Mouse (Mus musculus) forebrain, embryonic 13.5 days (tissue): ENCODE results near the gene Cxcl12. TPM values are rescaled to one million over a fixed set of nuclear protein-coding genes. Genes with fewer than 3 reads are reported as not detected.

ENCODE experiments used
- ATAC-seq: fragments of 200-750 bp; cut with Nextera tagmentation; 2 replicates; pipeline ENCODE4 v1.8.0; 2017
- H3K27ac ChIP-seq: fragments of 300-500 bp; sonication (generic); 2 replicates; pipeline ENCODE4 v1.5.1; 2015; ENCODE audit warnings: inconsistent platforms, mild to moderate bottlenecking, moderate library complexity
- H3K27me3 ChIP-seq: fragments of 300-500 bp; sonication (generic); 2 replicates; pipeline ENCODE4 v1.6.1; 2015; ENCODE audit warnings: mild to moderate bottlenecking, inconsistent platforms
- H3K36me3 ChIP-seq: fragments of 300-500 bp; sonication (generic); 2 replicates; pipeline ENCODE4 v1.6.1; 2015; ENCODE audit warnings: mild to moderate bottlenecking, inconsistent platforms; ENCODE audit not compliant: poor library complexity, severe bottlenecking
- H3K4me1 ChIP-seq: fragments of 300-500 bp; sonication (generic); 2 replicates; pipeline ENCODE4 v1.6.1; 2015; ENCODE audit warnings: inconsistent platforms
- H3K4me2 ChIP-seq: fragments of 300-500 bp; sonication (generic); 2 replicates; pipeline ENCODE4 v1.6.1; 2015; ENCODE audit warnings: inconsistent platforms, mild to moderate bottlenecking, moderate library complexity
- H3K4me3 ChIP-seq: fragments of 300-500 bp; sonication (generic); 2 replicates; pipeline ENCODE4 v1.5.1; 2015; ENCODE audit warnings: mild to moderate bottlenecking, inconsistent platforms
- H3K9ac ChIP-seq: fragments of 300-500 bp; sonication (generic); 2 replicates; pipeline ENCODE4 v1.6.1; 2015; ENCODE audit warnings: mild to moderate bottlenecking, inconsistent platforms
- H3K9me3 ChIP-seq: fragments of 300-500 bp; sonication (generic); replicated peaks from 2 replicates; pipeline ENCODE4 v1.6.1; 2016; ENCODE audit warnings: inconsistent platforms
- WGBS: fragments of 180-500 bp; shearing (Covaris S2); methylation state at CpG from one replicate; pipeline ENCODE4 v1.1.7; 2015; 5-methylcytosine and 5-hydroxymethylcytosine counted together
- polyA plus RNA-seq: library from polyadenylated mRNA; unstranded; fragments of >200 nt; fragmentation: Nextera tagmentation; extraction: Ambion mirVana; gene quantifications from 2 replicates; pipeline ENCODE4 v1.2.1, GENCODE M21; 2015

The Cxcl12 gene
- polyA plus RNA-seq, 1 experiment from 2014 or later, result 59.0 TPM

DNA sequence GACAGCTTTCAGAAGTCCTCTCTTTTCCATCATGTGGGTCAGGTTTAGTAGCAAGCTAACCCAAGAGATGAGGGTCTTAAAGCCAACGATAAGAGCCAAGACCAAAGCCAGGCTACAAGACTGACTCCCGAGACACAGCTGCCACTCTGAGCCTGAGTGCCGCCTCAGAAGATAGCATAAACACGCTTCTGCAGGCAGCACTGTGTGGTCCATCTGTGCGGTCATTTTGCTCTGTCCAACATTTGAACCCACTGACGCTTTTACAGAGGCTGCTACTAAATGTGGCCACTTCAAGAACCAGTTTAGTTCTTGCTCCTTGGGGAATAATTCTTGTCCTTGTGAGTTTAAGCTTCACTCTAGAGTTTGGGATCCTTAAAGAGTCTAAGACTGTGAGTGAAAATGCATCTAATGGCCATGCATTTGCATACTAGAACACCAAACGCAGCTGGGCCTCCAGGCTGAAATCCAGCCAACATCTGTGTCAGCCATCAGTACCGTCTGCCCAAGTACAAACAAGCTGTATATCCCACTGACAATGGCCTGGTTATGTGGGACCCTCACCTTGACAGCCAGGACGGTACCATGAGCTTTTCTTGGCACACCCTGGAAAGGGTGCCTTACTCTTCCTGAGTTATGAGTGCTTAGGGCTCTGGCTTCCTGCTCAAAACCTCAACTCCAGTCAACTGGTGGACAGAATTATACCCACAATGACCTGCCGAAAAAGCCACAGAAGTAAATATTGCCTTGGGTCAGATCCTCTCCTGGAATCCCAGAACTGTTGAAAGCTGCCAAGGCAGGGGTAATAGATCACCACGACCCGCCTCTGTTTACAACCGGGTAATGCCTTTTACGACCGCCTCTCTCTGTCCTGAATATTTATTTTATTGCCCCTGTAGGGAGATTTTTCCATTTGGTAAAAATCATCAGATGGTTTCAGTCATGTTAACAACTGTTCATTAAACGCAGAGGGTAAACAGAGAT is 8.3 kb upstream of the Cxcl12 start:
- H3K9me3 ChIP-seq, result no peaks in the 10 kb centered on the region
- WGBS, result 91% methylated on average over 16 of the region's 16 CpGs

DNA sequence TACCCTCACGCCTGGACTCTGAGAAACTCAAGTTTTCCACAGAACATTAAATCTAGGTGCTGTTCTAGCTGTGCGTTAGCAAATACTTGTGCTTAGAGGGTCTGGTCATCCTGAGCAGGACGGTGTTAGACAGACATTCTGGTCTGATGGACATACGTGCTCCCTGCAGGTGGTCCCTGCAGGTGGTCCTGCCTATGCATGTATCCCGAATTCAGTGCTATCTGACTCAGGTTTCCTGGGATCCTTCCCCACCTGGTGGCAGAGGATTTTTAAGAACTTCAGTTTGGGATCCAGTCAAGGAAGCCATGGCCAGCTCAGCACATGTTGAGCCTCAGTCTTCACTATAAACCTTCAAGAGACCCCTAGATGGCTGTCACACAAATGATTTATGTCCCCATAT is 4.8 kb upstream of the Cxcl12 start:
- no peak overlapping the region for H3K27ac ChIP-seq

More for the DNA sequence above, 8.3 kb upstream of the Cxcl12 start:
- H3K9ac ChIP-seq, result no peak overlapping the region
- no peak overlapping the region for H3K27ac ChIP-seq
- H3K36me3 ChIP-seq, result no peaks in the 10 kb centered on the region
- ATAC-seq, result no peak
- no peaks in the 10 kb centered on the region for H3K4me1 ChIP-seq
- H3K4me3 ChIP-seq, result no peak overlapping the region
- no peak overlapping the region for H3K4me2 ChIP-seq
- H3K27me3 ChIP-seq, result no peaks in the 10 kb centered on the region

DNA sequence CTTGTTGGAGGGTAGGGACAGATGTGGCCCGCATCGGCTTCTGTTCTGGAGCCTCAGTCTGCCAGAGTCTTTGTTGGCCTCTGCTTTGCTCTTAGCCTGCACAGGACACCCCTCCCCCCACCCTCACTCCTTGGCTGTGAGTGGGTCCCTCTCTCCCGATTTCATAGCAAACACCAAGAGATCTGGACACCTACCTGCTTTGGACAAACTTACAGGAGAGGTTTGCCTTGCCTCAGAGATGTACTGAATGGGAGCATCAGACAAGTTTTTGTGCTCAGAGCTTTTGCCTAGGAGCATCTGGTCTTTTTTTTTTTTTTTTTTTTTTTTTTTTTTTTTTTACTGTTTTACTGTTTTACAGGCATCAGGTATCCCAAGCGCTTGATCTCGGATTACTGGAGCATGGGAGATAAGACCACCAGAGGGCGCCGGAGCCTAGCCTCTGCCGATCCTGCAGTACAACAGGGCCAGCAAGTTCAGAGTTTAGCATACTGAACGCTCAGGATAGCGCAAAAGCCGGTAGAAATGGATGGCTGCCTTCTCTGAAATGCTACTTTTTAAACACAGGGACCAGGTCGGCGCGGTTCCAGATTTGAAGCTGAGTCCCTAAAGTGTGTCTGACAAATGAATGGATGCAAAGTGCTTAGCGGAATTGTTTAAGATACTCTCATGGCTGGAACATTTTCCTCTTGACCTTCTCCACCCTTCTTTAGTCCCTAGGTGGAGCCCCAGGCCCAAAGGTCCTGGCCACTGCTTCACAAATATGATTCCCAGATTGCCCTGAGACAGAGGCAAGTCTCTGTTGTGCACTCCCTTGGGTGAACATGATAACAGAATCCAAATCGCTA is 1.5 kb upstream of the Cxcl12 start:
- Histone ChIP-seq H3K9me3 (no peaks in the 10 kb centered on the region), H3K4me1 (peaks cover 28% of the 10 kb centered on the region), H3K9ac (no peak overlapping the region), H3K4me3 (0 out of 2 replicates have a peak overlapping the region, but pooled peaks have one; percentile 0), H3K4me2 (peak overlapping the region; percentile 38), H3K36me3 (no peaks in the 10 kb centered on the region), H3K27ac (no peak overlapping the region), H3K27me3 (peaks cover 54% of the 10 kb centered on the region)
- WGBS, result 2% methylated on average over 16 of the region's 16 CpGs
- peak; percentile 82 for ATAC-seq

More for the DNA sequence above, 4.8 kb upstream of the Cxcl12 start:
- Histone ChIP-seq H3K9ac (no peak overlapping the region), H3K27me3 (peaks cover 23% of the 10 kb centered on the region), H3K4me2 (no peak overlapping the region), H3K4me3 (no peak overlapping the region), H3K4me1 (peaks cover 18% of the 10 kb centered on the region), H3K36me3 (no peaks in the 10 kb centered on the region), H3K9me3 (no peaks in the 10 kb centered on the region)
- no peak for ATAC-seq
- 70% methylated on average over 5 of the region's 5 CpGs for WGBS

DNA sequence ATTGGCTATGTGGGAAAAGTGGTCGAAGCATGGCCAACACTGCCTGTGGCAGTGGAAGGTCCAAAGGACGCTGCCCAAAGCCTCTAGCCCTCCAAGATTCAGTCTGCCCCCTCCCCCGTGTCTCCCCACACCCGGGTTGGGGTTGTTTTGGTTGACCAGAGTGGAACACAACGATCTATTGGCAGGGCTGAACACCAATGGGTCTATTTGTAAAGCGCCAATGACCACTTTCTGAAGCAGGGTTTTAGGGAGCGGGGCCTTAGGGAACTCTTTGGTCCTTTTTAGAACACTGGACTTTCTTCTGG is 957 bp upstream of the Cxcl12 start:
- no peak overlapping the region for H3K27ac ChIP-seq
- H3K4me1 ChIP-seq, result peaks cover 28% of the 10 kb centered on the region
- WGBS, result 8% methylated on average over 7 of the region's 7 CpGs
- H3K27me3 ChIP-seq, result peaks cover 60% of the 10 kb centered on the region
- H3K36me3 ChIP-seq, result no peaks in the 10 kb centered on the region
- H3K9ac ChIP-seq, result no peak overlapping the region
- ATAC-seq, result no peak
- H3K4me3 ChIP-seq, result no peak overlapping the region
- H3K9me3 ChIP-seq, result no peaks in the 10 kb centered on the region
- peak overlapping the region; percentile 92 for H3K4me2 ChIP-seq

DNA sequence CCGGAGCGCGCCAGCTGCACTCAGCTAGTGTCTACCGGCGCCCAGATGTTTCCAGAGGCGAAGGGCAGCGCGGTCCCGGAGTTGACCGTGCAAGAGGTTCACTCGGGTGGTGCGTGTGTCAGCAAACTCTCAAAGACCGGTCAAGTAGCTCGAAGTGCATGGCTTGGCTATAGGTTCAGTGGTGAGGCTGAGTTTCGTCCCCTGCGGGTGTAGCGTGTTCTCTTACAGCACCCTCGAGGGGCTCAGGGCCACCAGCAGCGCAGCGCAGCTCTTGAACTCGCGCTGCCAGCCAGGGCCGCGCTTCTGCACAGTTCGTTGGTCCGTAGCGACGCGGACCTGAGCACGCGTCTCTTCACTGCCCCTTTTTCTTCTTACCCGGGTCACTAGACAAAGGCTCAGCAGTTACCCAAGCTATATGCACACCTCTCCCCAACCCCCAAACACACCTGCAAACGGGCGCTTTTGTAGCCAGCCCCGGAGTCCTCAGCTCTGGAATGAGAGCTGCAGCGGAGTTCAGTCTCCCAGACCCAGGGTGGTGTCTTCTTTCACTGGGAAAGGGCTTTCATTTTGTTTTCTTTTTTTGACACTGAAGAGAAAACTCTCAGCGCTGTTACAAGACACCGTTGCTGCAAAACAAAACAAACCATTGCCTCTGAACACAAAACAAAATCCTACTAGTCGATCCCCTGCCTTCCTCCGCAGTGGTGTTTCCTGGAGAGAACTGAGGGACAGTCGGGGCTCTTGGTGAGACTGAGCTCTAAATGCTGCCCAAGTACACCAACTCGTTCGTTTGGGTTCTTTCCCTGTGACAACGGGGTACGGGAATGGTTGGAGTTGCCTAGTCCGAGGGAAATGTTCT is 945 bp downstream of the Cxcl12 start:
- WGBS, result under 1% methylated on average over 46 of the region's 46 CpGs
- peaks cover 32% of the 10 kb centered on the region for H3K4me1 ChIP-seq
- peaks cover 69% of the 10 kb centered on the region for H3K27me3 ChIP-seq
- no peak for ATAC-seq
- H3K4me2 ChIP-seq, result peak overlapping the region; percentile 92
- H3K36me3 ChIP-seq, result no peaks in the 10 kb centered on the region
- no peak overlapping the region for H3K27ac ChIP-seq
- H3K9ac ChIP-seq, result peak overlapping the region; percentile 62
- no peaks in the 10 kb centered on the region for H3K9me3 ChIP-seq
- peak overlapping the region; percentile 62 for H3K4me3 ChIP-seq

DNA sequence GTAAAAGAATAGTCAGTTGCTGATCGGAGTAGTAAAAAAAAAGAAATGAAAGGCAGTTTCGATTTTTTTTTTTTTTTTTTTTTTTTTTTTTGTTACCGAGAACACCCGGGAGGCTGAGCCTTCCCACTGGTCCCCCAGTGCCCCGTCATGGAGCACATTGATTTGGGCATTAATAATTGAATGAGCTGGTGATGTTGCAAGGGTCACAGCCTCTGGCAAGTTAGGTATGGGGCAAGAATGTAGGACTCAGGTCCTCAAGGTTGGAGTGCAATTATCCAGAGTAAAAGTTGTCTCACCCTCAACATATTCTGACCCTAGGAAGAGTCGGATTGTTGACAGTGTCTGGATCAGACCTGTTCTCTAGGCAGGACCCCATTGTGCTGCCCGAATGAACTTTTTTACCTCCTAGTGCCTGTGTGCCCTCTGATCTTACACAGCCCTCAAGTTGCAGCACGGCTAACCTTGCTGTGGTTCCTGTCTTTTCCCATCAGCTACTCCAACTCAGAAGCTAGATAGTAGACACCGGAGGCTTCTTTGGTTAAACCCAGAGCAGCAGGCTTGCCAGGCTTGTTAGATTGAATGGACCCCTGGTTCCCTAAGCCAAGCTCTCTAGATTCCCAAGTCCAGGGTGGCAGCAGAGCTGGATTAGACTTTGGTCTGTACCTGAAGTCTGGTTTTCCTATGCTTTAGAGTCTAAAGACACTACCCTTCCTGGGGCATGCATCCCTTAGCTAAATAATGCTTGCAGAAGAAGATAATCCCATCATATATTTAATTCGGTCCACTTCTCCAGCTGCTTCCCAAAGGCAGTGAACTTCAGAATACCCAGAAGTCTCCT is 1.8 kb downstream of the Cxcl12 start:
- no peaks in the 10 kb centered on the region for H3K9me3 ChIP-seq
- 22% methylated on average over 10 of the region's 10 CpGs for WGBS
- H3K4me1 ChIP-seq, result peaks cover 32% of the 10 kb centered on the region
- H3K36me3 ChIP-seq, result no peaks in the 10 kb centered on the region
- H3K27me3 ChIP-seq, result peaks cover 69% of the 10 kb centered on the region
- peak overlapping the region; percentile 62 for H3K4me3 ChIP-seq
- peak overlapping the region; percentile 17; the same call in 1 of the 2 replicates for H3K9ac ChIP-seq
- H3K27ac ChIP-seq, result no peak overlapping the region
- ATAC-seq, result no peak
- H3K4me2 ChIP-seq, result peak overlapping the region; percentile 92

DNA sequence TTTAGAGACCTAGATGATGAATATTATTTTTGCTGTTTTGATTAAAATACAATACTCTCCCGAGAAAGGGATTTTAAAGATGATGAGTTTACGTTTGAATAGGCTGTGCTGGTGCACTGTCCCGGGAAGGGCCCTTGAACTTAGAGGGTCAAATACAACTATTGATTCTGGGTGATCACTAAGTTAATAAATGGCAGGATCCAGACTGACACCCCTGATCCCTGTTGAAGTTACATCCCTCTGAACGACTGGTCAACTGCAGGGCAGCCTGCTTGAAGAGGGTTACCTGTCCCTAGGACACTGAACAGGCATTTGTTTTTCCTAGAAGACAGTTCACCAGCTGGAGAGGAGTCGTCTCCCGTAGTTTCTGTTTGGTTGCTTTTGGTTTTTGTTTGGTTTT is 4.0 kb downstream of the Cxcl12 start:
- no peak overlapping the region for H3K4me3 ChIP-seq
- no peak overlapping the region for H3K9ac ChIP-seq
- peaks cover 57% of the 10 kb centered on the region for H3K27me3 ChIP-seq
- H3K36me3 ChIP-seq, result no peaks in the 10 kb centered on the region
- H3K4me1 ChIP-seq, result peaks cover 25% of the 10 kb centered on the region
- H3K4me2 ChIP-seq, result no peak overlapping the region
- no peak overlapping the region for H3K27ac ChIP-seq
- no peaks in the 10 kb centered on the region for H3K9me3 ChIP-seq
- ATAC-seq, result no peak
- 86% methylated on average over 6 of the region's 6 CpGs for WGBS

DNA sequence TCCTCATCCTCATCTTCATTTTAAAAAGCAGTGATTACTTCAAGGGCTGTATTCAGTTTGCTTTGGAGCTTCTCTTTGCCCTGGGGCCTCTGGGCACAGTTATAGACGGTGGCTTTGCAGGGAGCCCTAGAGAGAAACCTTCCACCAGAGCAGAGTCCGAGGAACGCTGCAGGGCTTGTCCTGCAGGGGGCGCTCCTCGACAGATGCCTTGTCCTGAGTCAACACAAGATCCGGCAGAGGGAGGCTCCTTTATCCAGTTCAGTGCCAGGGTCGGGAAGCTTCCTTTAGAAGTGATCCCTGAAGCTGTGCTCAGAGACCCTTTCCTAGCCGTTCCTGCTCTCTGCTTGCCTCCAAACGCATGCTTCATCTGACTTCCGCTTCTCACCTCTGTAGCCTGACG is 5.5 kb downstream of the Cxcl12 start:
- H3K4me1 ChIP-seq, result peaks cover 13% of the 10 kb centered on the region
- H3K27me3 ChIP-seq, result peaks cover 42% of the 10 kb centered on the region
- H3K9me3 ChIP-seq, result no peaks in the 10 kb centered on the region
- 10% methylated on average over 11 of the region's 11 CpGs for WGBS
- peak overlapping the region; percentile 14; the same call in 1 of the 2 replicates for H3K4me2 ChIP-seq
- H3K4me3 ChIP-seq, result no peak overlapping the region; the same call in 1 of the 2 replicates
- no peak overlapping the region for H3K9ac ChIP-seq
- no peaks in the 10 kb centered on the region for H3K36me3 ChIP-seq
- peak; percentile 64 for ATAC-seq
- no peak overlapping the region for H3K27ac ChIP-seq

DNA sequence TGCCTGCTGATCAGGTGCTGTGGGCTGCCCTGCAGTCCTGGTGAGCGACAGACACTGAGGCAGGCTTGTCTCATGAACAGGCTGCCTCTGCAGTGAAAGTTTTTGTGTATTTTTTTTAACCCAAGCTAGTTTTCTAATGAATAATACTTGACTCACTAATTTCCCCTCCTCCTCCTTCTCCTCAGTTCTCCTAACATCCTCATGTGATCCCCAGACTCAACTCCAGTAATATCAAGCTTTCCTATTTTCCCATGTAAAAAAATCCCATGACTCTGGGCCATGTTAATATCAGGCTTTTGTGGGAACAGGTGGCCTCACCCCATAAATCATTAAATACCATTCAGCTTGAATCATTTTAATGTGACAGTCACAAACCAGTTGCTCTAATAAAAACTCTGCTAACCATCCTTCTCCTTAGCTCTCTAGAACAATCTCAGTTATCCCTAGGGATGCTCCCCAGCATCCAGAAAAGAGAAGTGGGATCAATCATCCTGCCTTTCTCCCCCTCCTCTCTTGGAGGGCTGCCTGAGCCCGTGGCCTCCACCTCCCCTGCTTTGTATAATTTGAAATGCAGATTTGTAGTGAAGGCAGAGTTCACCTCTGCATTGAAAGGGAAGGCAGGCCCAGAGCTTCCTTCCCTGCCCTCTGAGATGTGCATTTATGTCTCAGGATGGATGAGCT is 6.9 kb downstream of the Cxcl12 start:
- H3K4me2 ChIP-seq, result no peak overlapping the region
- no peak overlapping the region for H3K9ac ChIP-seq
- WGBS, result 49% methylated on average over 2 of the region's 2 CpGs
- ATAC-seq, result no peak
- no peak overlapping the region for H3K4me3 ChIP-seq
- H3K27ac ChIP-seq, result no peak overlapping the region
- H3K27me3 ChIP-seq, result peaks cover 30% of the 10 kb centered on the region
- peaks cover 7% of the 10 kb centered on the region; the same call in 1 of the 2 replicates for H3K4me1 ChIP-seq
- no peaks in the 10 kb centered on the region for H3K9me3 ChIP-seq
- no peaks in the 10 kb centered on the region for H3K36me3 ChIP-seq

DNA sequence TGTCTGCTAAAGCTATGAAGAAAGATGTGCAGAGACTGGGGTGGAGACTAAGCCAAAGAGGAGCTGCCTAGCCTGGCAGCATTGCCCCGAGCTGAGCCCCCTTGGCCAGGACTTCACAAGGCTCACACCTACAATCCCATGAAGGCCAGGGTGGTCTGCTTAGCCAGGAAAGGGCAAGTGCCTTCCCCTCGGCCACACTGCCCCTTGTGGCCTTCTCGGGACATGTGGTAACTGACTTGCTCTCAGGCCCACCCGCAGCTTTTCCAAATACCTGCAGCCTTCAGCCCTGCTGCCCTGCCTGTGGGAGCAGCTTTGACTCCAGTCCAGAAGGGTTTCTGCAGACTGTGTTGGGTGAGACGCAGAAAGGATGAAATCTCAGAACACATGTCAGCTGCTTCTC is 8.1 kb downstream of the Cxcl12 start:
- peaks cover 19% of the 10 kb centered on the region for H3K27me3 ChIP-seq

More for the DNA sequence above, 8.1 kb downstream of the Cxcl12 start:
- H3K9ac ChIP-seq, result no peak overlapping the region
- H3K36me3 ChIP-seq, result no peaks in the 10 kb centered on the region
- no peak overlapping the region for H3K27ac ChIP-seq
- ATAC-seq, result no peak
- WGBS, result 23% methylated on average over 5 of the region's 5 CpGs
- peaks cover 9% of the 10 kb centered on the region; the same call in 1 of the 2 replicates for H3K4me1 ChIP-seq
- no peaks in the 10 kb centered on the region for H3K9me3 ChIP-seq
- no peak overlapping the region for H3K4me2 ChIP-seq
- no peak overlapping the region for H3K4me3 ChIP-seq
